Comparison of ENCODE assay signal across 8 mouse cellular contexts in the genomic region with DNA sequence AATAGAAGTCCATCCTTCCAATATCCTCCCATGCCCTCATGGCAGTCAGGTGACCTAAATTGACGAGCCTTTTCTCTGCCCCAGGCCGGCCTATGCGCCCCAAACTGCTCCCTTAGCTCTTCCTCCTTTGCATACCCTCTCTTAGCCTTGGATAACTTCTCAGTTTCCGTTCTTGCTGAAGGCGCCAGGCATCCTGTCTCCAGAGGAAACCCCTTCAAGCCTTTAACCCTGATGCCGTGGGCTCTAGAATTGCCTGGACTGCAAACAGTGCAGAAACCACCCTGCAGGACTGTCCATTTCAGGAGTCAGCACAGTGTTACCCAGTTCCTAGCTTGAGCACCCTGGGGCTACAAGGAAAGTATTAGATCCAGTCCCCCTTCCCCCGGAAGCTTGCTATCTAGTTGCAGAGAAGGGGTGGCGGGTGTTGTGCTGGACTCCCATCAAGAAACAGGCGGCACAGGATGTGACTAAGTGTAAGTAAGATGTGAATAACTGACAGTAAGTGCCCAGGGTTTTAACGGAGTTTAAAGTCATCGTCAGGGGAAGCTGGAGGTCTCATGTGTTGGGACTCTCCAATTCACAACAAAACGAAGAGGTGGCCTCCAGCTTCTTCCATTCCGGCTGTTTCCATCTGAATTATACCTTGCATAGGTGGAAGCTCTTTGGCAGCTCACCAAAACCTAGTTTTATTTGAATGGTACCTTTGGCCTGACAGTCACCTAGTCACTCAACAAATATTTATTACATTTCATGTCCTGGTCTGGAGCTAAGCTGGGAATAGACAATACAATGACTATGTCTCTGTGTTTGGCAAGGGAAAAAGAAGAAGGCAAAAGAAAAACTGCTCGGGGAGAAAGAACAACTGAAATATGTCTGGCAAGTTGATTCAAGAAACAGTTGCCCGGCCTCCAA. TPM values are rescaled to one million over a fixed set of nuclear protein-coding genes. Genes with fewer than 3 reads are reported as not detected.
DNase-seq lines count a peak whose midpoint lies in the region; ATAC-seq and TF ChIP-seq lines count a peak whose summit lies in the region.

No protein-coding gene starts in this region.

- peak overlapping the region; percentile 81 for H3K27ac ChIP-seq in embryonic fibroblast, embryonic 13.5 days (ENCODE audit: insufficient read depth, low read length)
- H3K27ac ChIP-seq in stomach, embryonic 16.5 days (ENCODE audit: low read length) = peak overlapping the region; percentile 91

- intact Hi-C loops in heart, postnatal 14 days (cut with DNase I) = loop anchor here (2.0 kb wide), 2 partner anchors 45 to 79 kb away; no protein-coding TSS in a partner anchor

- peak overlapping the region; percentile 93 for H3K9ac ChIP-seq in stomach, embryonic 16.5 days (ENCODE audit: low read length)

- H3K4me2 ChIP-seq in stomach, embryonic 16.5 days (ENCODE audit: low read depth, low read length) = peak overlapping the region; percentile 67

- TF ChIP-seq CTCF in C2C12 (IDR thresholded peaks at IDR 0.05; ENCODE audit: control insufficient read depth, insufficient read depth, insufficient read length) = no peak
- TF ChIP-seq CTCF in Patski (IDR thresholded peaks at IDR 0.05) = no peak
- no peak for TF ChIP-seq CTCF in embryonic fibroblast, embryonic 13.5 days (IDR thresholded peaks at IDR 0.05; ENCODE audit: borderline replicate concordance, insufficient read depth, low read length)

- TF ChIP-seq POLR2A in embryonic fibroblast, embryonic 13.5 days (IDR thresholded peaks at IDR 0.05; ENCODE audit: low read depth, low read length) = 0 out of 2 replicates have a peak, but pooled peaks have one; percentile 7

- 26% methylated on average over 15 of the region's 15 CpGs for WGBS in stomach, embryonic 16.5 days

- no peak for DNase-seq in Patski (ENCODE audit: low read depth, low spot score)
- peak; percentile 52 to 59 for DNase-seq in heart, postnatal 14 days
- peak; percentile 55 to 69 for DNase-seq in kidney, postnatal 36 days
- no peak for DNase-seq in frontal cortex, postnatal 36 days (ENCODE audit: low spot score in 2 of 2)

- H3K4me3 ChIP-seq in C2C12 (ENCODE audit: insufficient read depth, poor library complexity, severe bottlenecking) = peak overlapping the region; percentile 53
- H3K4me3 ChIP-seq in embryonic fibroblast, embryonic 13.5 days (ENCODE audit: insufficient read depth, low read length) = peak overlapping the region; percentile 37
- peak overlapping the region; percentile 76 for H3K4me3 ChIP-seq in stomach, embryonic 16.5 days (replicated peaks; ENCODE audit: low read length)

- peaks cover 16% of the 10 kb centered on the region; the same call in 1 of the 2 replicates for H3K4me1 ChIP-seq in embryonic fibroblast, embryonic 13.5 days (ENCODE audit: control insufficient read depth, insufficient read depth, low read length)
- peaks cover 28% of the 10 kb centered on the region for H3K4me1 ChIP-seq in stomach, embryonic 16.5 days (ENCODE audit: control insufficient read depth, insufficient read depth, low read length)

- peaks cover 28% of the 10 kb centered on the region for H3K79me3 ChIP-seq in C2C12 (ENCODE audit: low read depth)

- peak; percentile 19 for ATAC-seq in Patski
- ATAC-seq in megakaryocyte progenitor cell, adult 5-6 weeks (replicated peaks; ENCODE audit: poor library complexity) = peak; percentile 26
- ATAC-seq in stomach, embryonic 16.5 days (ENCODE audit: insufficient read depth, low FRiP score) = peak; percentile 17; the same call in 1 of the 2 replicates

- peaks cover 25% of the 10 kb centered on the region for H3K36me3 ChIP-seq in C2C12 (ENCODE audit: control insufficient read depth, insufficient read depth)
- no peaks in the 10 kb centered on the region for H3K36me3 ChIP-seq in stomach, embryonic 16.5 days (ENCODE audit: control insufficient read depth, insufficient read depth, low read length)

- no peaks in the 10 kb centered on the region for H3K27me3 ChIP-seq in C2C12 (ENCODE audit: control insufficient read depth, insufficient read depth, insufficient read length)
- no peaks in the 10 kb centered on the region for H3K27me3 ChIP-seq in Patski
- H3K27me3 ChIP-seq in stomach, embryonic 16.5 days (ENCODE audit: control insufficient read depth, insufficient read depth, low read length) = no peaks in the 10 kb centered on the region

- no peaks in the 10 kb centered on the region for H3K9me3 ChIP-seq in stomach, embryonic 16.5 days (replicated peaks; ENCODE audit: control insufficient read depth, low read length)

- in situ Hi-C loops in Patski (cut with MboI; ENCODE audit: low pct_unique_long_range_greater_than_20kb) = loop anchor here (5.0 kb wide), 2 partner anchors 45 to 85 kb away; no protein-coding TSS in a partner anchor

- H3K79me2 ChIP-seq in C2C12 (ENCODE audit: control insufficient read depth, insufficient read depth) = peaks cover 45% of the 10 kb centered on the region

- POLR2A ChIA-PET in Patski (lab: Charles Lee) = interaction anchor here (0.7 to 1.5 kb wide), 8 partner anchors 10 to 57 kb away, joined by 3 to 7 read pairs (median 4); no protein-coding TSS in a partner anchor

- peak overlapping the region; percentile 4 for H3ac ChIP-seq in C2C12 (ENCODE audit: control insufficient read depth, insufficient read length, low read depth)

- CTCF ChIA-PET in Patski (lab: Charles Lee) = interaction anchor here (1.0 kb wide), 1 partner anchor 38 kb away, joined by 4 read pairs; no protein-coding TSS in a partner anchor

TF ChIP-seq in C2C12, 6 proteins besides CTCF, POLR2A, EP300 and RAD21:
- TF ChIP-seq MAX (IDR thresholded peaks at IDR 0.05) = peak; percentile 24
- TF ChIP-seq MYOG (IDR thresholded peaks at IDR 0.05; ENCODE audit: control insufficient read depth, extremely low read depth, insufficient read length) = no peak
TF ChIP-seq in C2C12: peak in this region for 1.

RNA-seq across cellular contexts. Expression of a gene that starts 1.4 kb away (rescaled TPM):
- polyA plus RNA-seq in C2C12 (2012; fragmentation: generic; extraction: Trizol) (31.1 TPM), Patski (2021) (53.6 TPM)
- polyA plus RNA-seq in embryonic fibroblast, embryonic 13.5 days (2011; ENCODE audit: insufficient read length, low read depth, missing spikeins) = 21.6 and 35.4 TPM in 2 replicates
- total RNA-seq in heart, postnatal 14 days (2021) = 10 to 100 TPM; 36.2 to 38.3 TPM
- 37.2 and 38.1 TPM in 2 replicates for total RNA-seq in megakaryocyte progenitor cell, adult 5-6 weeks (2015)
- total RNA-seq in megakaryocyte progenitor cell, adult 5-6 weeks (2017) = 33.7 and 34.6 TPM in 2 replicates
- 50.5 and 53.1 TPM in 2 replicates for polyA plus RNA-seq in stomach, embryonic 16.5 days (2015; fragmentation: Nextera tagmentation; extraction: Ambion mirVana)

RNA-seq across cellular contexts. Expression of a gene that starts 58.2 kb away (rescaled TPM):
- polyA plus RNA-seq in C2C12 (2012; fragmentation: generic; extraction: Trizol) = 74.7 TPM
- 58.1 TPM for polyA plus RNA-seq in Patski (2021)
- 21.7 and 22.3 TPM in 2 replicates for polyA plus RNA-seq in embryonic fibroblast, embryonic 13.5 days (2011; ENCODE audit: insufficient read length, low read depth, missing spikeins)
- 10 to 100 TPM; 14.2 to 17.1 TPM for total RNA-seq in heart, postnatal 14 days (2021)
- 64.1 and 67.6 TPM in 2 replicates for total RNA-seq in megakaryocyte progenitor cell, adult 5-6 weeks (2015)
- total RNA-seq in megakaryocyte progenitor cell, adult 5-6 weeks (2017) = 56.2 and 64.9 TPM in 2 replicates
- 68.2 and 68.9 TPM in 2 replicates for polyA plus RNA-seq in stomach, embryonic 16.5 days (2015; fragmentation: Nextera tagmentation; extraction: Ambion mirVana)

Comparison
In these comparisons a context has a peak if more than half of its experiments do, and no peak if none do; other contexts are left out.
1. DNase-seq: peak in heart, postnatal 14 days (2 of 2) and kidney, postnatal 36 days (2 of 2); none in Patski (single experiment) and frontal cortex, postnatal 36 days (0 of 2).
2. Peak in every context shown above with its lines, with median percentiles within 50 percentile points of each other: H3K4me3 ChIP-seq and ATAC-seq.